Mouse (Mus musculus): ENCODE measurements around the gene Zbtb25.

Zbtb25 gene

DNA sequence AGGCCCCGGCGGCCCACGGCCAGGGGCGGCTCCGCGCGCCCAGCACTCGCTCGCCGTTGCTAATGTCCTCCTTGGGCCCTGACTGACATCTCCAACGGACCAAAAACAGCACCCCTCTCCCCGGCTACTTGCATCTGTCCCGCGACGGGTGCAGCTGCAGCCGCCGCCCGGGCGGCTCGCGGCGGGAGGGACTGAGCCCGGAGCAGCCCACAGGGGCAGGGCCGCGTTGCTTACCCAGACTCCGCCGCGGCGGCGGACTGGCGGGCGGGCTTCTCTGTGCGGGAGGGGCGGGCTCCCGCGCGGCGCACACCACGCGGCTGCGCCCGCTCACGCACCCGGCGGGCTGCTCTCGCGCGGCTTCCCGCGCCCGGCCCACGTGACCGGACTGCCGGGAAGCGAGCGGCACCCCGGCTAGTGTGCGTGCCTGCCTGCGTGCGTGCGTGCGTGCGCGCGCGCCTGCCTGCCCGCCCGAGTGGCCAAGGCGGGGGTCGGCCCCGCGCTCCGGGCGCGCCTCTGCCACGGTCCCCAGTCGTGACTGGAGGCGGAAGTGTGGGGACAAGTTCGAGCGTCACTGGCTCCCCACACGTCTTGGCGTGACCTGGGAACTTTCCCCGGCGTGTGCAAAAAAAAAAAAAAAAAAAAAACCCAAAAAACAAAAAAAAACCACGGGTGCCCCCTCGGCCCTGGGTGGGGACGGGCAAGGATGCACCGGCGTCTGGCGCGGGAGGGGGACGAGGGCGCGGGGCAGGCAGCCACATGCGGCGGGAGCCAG lies at the start of gene Zbtb25:
Zbtb25 (minus strand) TSS at position 397 of the 772 bp plus-strand sequence.
- peak; percentile 87 for DNase-seq (ENCODE audit: low read depth, low spot score)

DNA sequence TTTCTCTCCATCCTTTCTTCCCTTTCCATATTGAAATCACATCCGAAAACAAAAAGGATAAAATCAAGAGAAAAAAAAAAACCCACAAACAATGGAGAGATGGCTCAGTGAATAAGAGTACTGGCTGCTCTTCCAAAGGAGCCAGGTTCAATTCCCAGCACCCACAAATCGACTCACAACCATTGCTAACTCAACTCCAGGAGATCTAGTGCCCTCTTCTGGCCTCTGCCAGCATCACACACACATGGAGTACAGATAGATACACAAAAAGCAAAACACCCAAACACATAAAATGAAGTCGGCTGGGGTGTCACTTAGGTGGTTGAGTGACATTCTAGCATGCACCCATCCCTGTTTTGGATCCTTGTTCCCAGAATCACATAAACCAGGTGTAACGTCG lies 48.9 kb upstream of the Zbtb25 start:
- DNase-seq (ENCODE audit: low read depth, low spot score): peak; percentile 71

DNA sequence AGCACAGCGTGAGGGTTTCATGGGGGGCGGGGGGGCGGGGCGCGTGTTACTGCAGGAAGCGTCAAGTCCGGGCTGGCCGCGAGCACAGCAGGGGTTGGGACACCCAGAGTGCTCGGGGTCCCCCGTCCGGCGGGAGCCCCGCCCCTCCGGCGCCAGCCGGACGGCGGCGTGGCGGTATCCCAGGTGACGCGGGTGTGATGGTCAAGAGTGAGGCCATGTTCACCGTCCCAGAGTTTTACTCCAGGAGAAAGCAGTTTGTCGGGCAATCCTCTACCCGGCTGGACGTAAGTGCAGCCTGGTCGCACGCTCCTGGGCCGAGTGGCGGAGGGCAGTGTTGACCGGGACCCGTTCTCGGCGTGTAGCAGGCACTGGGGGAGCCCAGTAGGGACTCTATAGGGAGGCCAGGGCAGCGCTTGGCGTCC lies 48.0 kb upstream of the Zbtb25 start, which contains the start of gene Ppp1r36:
Ppp1r36 (plus strand) TSS at position 106 of the 422 bp plus-strand sequence.
- peak; percentile 21 for DNase-seq (ENCODE audit: low read depth, low spot score)

DNA sequence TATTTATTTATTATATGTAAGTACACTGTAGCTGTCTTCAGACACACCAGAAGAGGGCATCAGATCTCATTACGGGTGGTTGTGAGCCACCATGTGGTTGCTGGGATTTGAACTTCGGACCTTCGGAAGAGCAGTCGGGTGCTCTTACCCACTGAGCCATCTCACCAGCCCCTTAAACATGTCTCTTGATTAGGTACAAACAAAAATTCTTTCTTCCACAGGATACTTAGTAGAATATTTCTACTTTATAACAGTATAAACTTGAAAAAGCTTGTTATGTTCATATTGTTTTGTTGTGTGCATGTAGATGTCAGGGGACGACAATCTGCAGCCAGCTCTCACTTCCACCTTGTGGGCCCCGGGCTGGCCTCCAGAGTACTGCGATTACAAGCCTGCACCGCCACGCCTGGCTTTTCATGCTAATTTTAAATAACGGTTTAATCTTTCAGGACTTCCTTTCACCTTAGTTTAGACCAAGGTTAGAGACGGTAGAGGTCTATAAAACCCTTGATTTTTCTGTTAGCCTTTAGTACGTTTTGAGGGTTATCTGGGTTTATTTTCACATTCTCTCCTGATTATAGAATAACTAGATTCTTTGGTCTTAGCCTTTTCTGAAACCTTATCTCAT lies 46.1 kb upstream of the Zbtb25 start:
- no peak for DNase-seq (ENCODE audit: low read depth, low spot score)

DNA sequence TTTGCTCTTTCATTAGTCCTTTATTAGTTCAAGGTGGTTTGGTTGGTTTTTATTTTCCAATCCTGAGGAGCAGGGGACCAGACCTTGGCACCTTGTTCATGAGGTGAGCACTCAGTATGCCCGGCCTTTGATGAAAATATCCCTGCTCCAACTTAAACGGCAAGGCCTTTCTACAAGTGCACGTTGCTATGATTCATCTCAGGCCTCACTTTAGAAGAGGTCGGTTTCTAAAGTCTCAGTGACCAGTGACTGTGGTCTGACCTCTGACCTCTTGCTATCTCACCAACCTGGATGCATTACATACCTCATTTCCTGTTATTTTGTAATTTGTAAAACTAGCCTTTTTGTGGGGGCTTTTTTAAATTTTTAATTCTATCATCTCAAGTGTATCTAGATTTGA lies 39.8 kb upstream of the Zbtb25 start:
- DNase-seq (ENCODE audit: low read depth, low spot score): no peak

DNA sequence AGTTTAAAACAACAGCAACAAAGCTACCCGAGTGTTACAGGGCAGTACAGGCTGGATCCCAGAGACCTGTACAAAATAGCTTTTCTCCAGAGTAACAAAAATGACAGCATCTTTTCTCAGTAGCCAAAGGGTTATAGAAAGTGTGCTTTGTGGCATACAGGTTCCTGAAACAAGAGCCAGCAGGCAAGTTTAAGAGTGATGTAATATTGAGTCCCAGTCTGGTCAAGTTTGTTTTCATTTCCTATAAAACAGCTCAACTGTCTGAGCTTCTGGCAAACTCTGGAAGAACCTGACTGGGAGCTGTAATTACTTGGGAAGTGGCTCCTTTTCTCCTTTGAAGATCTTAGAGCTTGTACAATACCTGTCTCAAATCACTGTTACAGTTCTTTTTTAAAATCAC lies 37.8 kb upstream of the Zbtb25 start:
- no peak for DNase-seq (ENCODE audit: low read depth, low spot score)

DNA sequence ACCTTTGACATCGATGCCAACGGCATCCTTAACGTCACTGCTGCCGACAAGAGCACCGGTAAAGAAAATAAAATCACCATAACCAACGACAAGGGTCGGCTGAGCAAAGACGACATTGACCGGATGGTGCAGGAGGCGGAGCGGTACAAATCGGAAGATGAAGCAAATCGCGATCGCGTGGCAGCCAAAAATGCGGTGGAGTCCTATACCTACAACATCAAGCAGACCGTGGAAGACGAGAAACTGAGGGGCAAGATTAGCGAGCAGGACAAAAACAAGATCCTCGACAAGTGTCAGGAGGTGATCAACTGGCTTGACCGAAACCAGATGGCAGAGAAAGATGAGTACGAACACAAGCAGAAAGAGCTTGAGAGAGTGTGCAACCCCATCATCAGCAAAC lies 36.6 kb upstream of the Zbtb25 start:
- DNase-seq (ENCODE audit: low read depth, low spot score): peak; percentile 39

DNA sequence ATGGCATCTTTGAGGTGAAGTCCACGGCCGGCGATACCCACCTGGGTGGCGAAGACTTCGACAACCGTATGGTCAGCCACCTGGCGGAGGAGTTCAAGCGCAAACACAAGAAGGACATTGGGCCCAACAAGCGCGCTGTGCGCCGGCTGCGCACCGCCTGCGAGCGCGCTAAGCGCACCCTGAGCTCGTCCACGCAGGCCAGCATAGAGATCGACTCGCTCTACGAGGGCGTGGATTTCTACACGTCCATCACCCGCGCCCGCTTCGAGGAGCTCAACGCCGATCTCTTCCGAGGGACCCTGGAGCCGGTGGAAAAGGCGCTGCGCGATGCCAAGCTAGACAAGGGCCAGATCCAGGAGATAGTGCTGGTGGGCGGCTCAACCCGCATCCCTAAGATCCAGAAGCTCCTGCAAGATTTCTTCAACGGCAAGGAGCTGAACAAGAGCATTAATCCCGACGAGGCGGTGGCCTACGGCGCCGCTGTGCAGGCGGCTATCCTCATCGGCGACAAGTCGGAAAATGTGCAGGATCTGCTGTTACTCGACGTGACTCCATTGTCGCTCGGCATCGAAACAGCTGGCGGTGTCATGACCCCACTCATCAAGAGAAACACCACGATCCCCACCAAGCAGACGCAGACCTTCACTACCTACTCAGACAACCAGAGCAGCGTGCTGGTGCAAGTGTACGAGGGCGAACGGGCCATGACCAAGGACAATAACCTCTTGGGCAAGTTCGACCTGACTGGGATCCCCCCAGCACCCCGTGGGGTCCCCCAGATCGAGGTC lies 36.0 kb upstream of the Zbtb25 start:
- peak; percentile 49 for DNase-seq (ENCODE audit: low read depth, low spot score)

DNA sequence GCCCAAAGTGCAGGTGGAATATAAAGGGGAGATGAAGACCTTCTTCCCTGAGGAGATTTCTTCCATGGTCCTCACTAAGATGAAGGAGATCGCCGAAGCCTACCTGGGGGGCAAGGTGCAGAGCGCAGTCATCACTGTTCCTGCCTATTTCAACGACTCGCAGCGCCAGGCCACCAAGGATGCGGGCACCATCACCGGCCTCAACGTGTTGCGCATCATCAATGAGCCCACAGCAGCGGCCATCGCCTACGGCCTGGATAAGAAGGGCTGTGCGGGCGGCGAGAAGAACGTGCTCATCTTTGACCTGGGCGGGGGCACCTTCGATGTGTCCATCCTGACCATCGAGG lies 35.4 kb upstream of the Zbtb25 start:
- no peak for DNase-seq (ENCODE audit: low read depth, low spot score)

DNA sequence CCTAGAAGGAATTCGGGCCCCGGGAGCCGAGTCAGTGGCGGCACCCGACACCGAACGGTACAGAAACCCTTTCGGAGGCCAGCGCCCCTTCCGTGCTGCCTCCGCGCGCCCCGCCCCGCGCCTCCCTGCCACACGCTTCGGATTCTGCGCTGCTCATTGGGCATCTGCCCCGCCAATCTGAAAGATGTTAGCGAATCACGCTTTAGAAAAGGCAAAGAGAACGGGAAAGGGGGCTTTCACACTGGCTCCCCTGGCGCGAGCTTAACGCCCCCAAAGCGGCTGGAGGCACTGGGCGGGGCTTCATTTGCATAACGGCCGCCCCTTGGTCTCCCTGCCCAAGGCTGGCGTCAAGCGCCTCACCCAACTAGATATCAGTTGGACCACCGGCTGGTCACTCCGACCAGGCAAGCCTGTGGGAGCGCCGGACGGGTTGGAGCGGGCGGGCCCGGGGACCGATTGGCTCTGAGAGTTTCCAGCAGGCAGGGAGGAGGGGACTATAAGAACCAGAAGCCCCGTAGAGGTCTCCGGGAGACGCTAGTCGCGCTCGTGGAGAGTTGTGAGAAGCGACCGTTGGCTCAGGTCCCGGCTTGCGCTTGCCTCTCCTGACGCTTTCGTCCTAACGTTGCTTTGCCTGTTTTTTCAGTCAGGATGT lies 34.6 kb upstream of the Zbtb25 start, which contains the start of gene Hspa2:
Hspa2 (plus strand) TSS at position 291 of the 652 bp plus-strand sequence.
- peak; percentile 100 for DNase-seq (ENCODE audit: low read depth, low spot score)

DNA sequence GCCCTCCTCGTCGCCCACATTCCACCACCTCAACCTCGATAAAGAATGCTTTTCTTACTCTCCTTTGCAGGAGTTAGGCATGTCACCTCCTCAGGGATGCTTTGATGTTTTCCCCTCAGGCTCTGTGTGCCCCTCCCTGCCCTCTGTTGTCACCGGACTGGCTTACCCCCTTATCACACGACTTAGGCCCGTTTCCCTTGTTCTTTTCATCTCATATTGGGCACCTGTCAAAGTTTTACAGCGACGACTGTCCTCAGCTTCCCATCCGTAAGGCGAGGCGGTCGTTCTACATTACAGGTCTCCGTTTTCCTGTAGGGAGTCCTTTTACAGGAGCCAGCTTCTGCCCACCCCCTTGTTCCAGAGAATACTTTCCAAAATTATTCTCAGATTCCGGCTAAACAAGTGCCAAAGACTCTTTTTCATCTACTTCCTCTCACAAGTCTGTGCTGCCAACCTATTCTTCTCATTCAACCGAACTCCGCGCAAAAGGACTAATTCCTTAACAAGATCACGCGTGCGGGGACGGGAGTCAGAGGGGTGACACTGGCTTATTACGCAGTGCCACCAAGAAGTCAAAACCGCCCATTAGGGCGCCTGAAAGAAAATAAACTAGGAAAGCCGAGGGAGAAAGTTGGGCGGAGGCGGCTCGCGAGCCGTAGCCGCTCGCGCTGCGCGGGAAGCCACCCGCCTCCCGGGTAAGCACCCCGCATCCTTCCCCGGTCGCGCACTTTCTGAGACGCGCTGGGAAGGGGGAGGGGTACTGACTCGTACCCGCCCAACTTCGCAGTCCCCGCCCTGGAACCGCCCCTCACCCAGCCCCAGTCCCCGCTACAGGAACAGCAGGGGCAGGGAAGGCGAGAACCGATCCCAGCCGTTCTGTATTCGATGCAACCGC lies 33.8 kb upstream of the Zbtb25 start:
- peak; percentile 89 for DNase-seq (ENCODE audit: low read depth, low spot score)

DNA sequence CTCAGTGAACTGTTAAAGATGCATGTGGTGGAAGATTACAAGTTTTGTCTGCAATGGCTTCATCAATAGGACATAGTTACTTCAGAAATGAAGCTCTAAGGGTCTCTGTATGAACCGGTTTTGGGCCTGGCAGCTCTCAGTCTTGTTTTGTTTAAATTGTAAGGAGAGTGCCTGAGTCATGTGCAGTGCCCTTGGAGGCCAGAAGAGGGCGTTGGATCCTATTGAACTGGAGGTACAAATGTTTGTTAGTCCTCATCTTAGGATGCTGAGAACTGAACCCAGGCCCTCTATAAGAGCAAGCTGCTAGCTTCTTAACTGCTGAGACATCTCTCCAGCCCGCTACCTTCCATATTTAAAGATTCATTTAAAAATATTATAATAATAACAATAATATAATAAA lies 32.3 kb upstream of the Zbtb25 start:
- DNase-seq (ENCODE audit: low read depth, low spot score): peak; percentile 73

DNA sequence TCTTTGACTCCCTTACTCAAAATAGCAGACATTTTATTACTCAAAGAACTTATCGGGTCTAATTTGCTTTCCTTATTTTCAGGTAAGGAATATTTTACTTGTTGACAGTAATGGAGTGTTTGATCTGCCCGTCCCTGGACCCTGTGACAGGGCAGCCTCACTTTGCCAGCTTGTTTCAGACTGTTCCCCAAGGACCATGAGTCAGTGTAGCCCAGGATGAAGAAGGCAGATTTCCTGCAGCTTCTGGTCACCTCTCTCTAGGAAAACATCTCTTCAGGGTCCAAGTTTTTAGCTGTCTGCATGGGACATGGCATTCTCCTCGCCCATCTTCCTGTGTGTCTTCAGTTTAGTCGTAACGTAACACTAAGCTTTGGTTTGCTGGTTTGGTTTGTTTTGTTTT lies 27.9 kb upstream of the Zbtb25 start:
- DNase-seq (ENCODE audit: low read depth, low spot score): no peak

DNA sequence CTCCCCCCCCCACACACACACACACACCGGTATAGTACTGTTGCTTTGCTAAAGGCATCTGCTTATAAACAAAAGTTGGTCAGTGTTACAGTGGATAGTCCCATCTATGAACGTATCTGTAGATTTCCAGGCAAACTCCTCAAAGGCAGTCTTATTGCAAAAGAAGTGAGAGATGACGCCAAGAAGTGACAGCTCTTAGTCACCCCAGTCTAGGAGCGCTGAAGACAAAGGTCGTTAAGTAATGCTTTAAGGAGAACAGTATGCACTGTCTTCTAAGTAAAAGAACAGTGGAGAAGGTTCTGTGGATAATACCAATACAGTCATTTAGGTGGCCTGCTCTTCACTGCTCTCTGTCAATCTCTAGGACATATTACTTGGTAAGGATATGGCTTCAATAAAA lies 23.6 kb upstream of the Zbtb25 start:
- DNase-seq (ENCODE audit: low read depth, low spot score): no peak

DNA sequence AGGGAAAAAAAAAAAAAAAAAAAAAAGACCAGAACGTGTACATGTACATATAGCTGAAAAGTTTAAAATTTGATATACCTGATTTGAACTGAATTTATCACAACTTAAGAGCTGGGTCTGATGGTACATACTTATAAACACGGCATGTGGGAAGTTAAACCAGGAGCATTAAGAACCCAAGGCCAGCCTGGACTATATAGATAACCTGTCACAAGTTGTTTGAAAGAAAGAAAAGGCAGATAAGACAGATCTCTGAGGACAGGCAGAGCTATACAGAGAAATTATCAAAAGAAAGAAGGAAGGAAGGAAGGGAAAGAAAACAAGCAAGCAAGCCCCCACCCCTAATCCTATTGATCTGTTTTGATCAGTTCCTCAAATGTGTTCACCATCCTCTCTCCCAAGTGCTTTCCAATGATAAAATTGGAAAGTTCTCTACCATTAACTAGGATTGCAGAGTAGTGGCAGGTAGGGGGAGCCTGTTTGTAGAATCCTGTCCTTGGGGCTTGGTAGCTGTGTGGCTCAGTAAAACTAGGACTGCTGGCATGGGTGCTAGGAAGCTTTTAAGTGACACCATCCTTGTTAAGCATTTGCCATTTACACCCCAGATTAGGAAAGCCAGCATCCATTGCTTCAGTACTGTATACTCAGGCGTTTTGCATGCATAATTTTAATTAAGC lies 22.3 kb upstream of the Zbtb25 start:
- DNase-seq (ENCODE audit: low read depth, low spot score): no peak

DNA sequence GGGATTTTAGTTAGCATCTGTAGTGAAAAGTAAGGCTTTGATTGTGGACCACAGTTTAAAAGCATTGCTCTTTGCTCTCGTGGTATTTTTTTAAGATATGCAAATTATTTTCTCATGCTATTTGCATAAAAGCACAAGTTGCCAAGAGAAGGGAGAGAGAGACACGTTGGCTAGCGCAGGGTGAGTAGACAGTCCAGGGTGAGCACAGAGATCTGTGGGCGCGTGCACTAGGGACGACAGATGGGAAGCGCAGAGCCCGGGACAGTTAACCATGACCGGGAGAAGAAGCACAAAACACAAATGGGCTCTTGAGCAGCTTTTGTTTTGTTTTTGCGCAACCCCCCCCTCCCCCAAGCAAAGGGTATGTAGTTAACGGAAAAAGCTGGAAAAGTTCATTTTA lies 19.4 kb upstream of the Zbtb25 start:
- DNase-seq (ENCODE audit: low read depth, low spot score): no peak

DNA sequence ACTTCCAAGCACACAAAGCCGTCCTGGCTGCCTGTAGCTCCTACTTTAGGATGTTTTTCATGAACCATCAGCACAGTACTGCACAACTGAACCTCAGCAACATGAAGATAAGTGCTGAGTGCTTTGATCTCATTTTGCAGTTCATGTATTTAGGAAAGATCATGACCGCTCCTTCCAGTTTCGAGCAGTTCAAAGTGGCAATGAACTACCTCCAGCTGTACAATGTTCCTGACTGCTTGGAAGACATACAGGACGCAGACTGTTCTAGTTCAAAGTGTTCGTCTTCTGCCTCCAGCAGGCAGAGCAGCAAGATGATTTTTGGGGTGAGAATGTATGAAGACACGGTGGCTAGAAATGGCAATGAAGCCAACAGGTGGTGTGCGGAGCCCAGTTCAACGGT lies 15.9 kb upstream of the Zbtb25 start:
- no peak for DNase-seq (ENCODE audit: low read depth, low spot score)

DNA sequence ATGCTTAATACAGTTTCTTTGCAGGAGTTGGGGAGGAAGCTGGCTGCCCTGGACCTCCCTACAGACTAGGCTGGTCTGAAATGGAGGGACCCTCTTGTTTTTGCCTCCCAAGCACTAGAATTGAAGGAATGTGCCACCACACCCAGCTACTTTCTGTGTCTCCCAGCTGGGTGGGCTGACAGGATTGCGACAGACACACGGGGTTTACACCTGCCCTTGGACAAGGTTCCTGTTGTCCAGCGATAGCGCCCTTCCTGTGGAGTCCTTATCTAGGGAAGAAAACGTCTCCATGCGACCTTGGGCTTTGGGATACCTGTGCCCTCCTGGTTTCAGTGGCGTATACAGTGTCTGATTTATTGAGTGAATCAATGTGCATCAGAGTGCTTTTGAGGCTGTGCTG lies 10.7 kb upstream of the Zbtb25 start:
- no peak for DNase-seq (ENCODE audit: low read depth, low spot score)

DNA sequence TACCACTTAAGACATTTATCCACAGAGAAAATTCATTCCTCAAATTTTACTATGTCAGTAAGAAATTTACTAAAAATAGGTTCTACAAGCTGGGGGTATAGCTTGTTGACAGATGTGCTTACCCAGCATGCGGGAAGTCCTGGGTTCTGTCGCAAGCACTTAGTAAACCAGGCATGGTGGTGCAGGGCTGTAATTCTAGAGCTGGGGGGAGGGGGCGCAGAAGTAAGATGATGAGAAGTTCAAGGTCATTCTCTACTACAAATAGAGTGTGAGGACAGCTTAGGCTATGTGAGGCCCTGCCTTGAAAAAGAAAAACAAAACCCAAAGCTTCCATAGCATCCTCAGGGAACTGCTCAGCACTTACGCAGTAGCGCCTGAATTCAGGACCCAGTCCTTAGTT lies 9.2 kb upstream of the Zbtb25 start:
- DNase-seq (ENCODE audit: low read depth, low spot score): peak; percentile 33

DNA sequence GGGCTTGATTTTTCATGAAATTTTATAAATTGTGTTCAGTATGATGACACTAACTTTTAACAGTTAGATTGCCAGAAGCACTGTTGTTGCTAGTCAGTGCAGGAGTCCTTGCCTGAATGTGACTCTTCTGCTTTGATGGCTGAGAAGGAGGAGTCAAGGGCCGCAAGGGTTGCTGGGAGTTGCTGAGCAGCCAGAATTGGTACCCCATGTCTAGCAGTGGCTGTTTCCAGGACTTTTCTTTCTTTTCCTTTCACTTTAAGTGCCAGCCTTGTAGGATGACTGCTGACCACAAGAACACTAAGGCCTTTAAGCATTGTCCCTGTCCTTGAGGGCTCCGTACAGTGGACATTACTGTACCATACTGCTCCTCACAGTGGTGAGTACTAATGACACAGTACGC lies 8.3 kb upstream of the Zbtb25 start:
- peak; percentile 63 for DNase-seq (ENCODE audit: low read depth, low spot score)

Measured in R1 (cell line).